Mouse (Mus musculus) lung, postnatal 0 days (tissue): ENCODE measurements around the gene Pik3c2b.

Experiments
- CTCF ChIP-seq: IDR thresholded peaks from 2 replicates; pipeline ENCODE4 v1.5.1; 2016; ENCODE audit warnings: antibody characterized with exemption, mild to moderate bottlenecking
- EP300 ChIP-seq: IDR thresholded peaks from 2 replicates; pipeline ENCODE4 v1.6.1; 2016; ENCODE audit warnings: antibody characterized with exemption, mild to moderate bottlenecking, control low read depth

- TF ChIP-seq CTCF (no peak), EP300 (no peak)
These were observed 12.0 kb upstream of the Pik3c2b start for GRCm38 (mm10) chr1:133033316-133034090.
